Mouse (Mus musculus) neural tube, embryonic 13.5 days (tissue): ENCODE data around the gene Polm. TPM values are rescaled to one million over a fixed set of nuclear protein-coding genes. Genes with fewer than 3 reads are reported as not detected.
"Not testable (repeated sequence)": the region's sequence is repeated elsewhere in the genome, so short reads cannot be mapped to it uniquely, and the experiment has no call there.

Source experiments
- ATAC-seq: fragments of 200-750 bp; cut with Nextera tagmentation; 2 replicates; pipeline ENCODE4 v1.8.0; 2017; ENCODE audit warnings: low read depth, mild to moderate bottlenecking, moderate TSS enrichment, moderate library complexity
- H3K27ac ChIP-seq: fragments of 300-500 bp; sonication (generic); replicated peaks from 2 replicates; pipeline ENCODE4 v1.5.1; 2015; ENCODE audit warnings: moderate library complexity, mild to moderate bottlenecking, inconsistent platforms
- H3K27me3 ChIP-seq: fragments of 300-500 bp; sonication (generic); 2 replicates; pipeline ENCODE4 v1.6.1; 2015; ENCODE audit warnings: mild to moderate bottlenecking, inconsistent platforms
- H3K36me3 ChIP-seq: fragments of 300-500 bp; sonication (generic); 2 replicates; pipeline ENCODE4 v1.6.1; 2015; ENCODE audit warnings: mild to moderate bottlenecking, inconsistent platforms
- H3K4me1 ChIP-seq: fragments of 300-500 bp; sonication (generic); replicated peaks from 2 replicates; pipeline ENCODE4 v1.6.1; 2015; ENCODE audit warnings: inconsistent platforms
- H3K4me2 ChIP-seq: fragments of 300-500 bp; sonication (generic); 2 replicates; pipeline ENCODE4 v1.6.1; 2015; ENCODE audit warnings: inconsistent platforms, mild to moderate bottlenecking, moderate library complexity
- H3K4me3 ChIP-seq: fragments of 300-500 bp; sonication (generic); 2 replicates; pipeline ENCODE4 v1.5.1; 2015; ENCODE audit warnings: mild to moderate bottlenecking, inconsistent platforms
- H3K9ac ChIP-seq: fragments of 300-500 bp; sonication (generic); 2 replicates; pipeline ENCODE4 v1.6.1; 2015; ENCODE audit warnings: moderate library complexity, mild to moderate bottlenecking, inconsistent platforms
- H3K9me3 ChIP-seq: fragments of 300-500 bp; sonication (generic); 2 replicates; pipeline ENCODE4 v1.6.1; 2016; ENCODE audit warnings: inconsistent platforms
- WGBS: fragments of 180-500 bp; shearing (Covaris S2); methylation state at CpG from one replicate; pipeline ENCODE4 v1.1.7; 2015; 5-methylcytosine and 5-hydroxymethylcytosine counted together
- polyA plus RNA-seq: library from polyadenylated mRNA; unstranded; fragments of >200 nt; fragmentation: Nextera tagmentation; extraction: Ambion mirVana; gene quantifications from 2 replicates; pipeline ENCODE4 v1.2.1, GENCODE M21; 2015

Gene Polm
- polyA plus RNA-seq, 1 experiment from 2014 or later: 5.0 TPM

DNA sequence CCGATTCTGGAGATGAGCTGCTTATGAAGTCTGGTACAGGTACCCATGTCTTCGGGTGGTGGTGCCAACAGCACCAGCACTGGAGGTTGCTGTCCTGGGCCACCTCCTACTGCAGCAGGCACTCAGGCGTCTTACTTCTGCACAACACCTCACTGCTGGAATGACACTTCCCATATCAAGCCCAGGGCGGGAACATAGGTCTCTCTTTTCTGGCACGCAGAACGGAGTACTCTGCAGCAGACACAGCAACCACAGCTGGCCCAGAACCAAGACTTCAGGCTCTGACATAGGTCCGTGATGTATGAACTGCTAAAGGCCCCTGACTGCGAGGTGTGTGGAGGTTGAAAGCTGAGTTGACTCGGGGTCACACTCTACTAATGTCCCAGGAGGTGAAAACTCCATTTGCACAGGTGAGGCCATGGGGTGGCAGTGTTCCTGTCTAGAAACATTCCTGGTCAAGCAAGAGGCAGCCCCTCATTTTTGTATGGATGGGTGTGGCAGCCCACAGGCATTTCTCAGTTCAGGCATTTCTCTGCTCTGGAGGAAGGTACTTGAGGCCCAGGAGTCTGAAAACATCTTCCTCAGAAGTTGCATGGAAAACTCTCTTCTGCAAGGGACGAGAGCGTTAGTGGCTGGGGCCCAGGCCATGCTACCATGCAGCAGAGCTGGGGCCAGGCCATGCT, 9.2 kb downstream of the Polm start:
- no peak overlapping the region for H3K4me3 ChIP-seq
- H3K27ac ChIP-seq: no peak overlapping the region
- H3K9ac ChIP-seq: no peak overlapping the region
- ATAC-seq: no peak
- H3K4me2 ChIP-seq: no peak overlapping the region
- H3K36me3 ChIP-seq: peaks cover 42% of the 10 kb centered on the region
- H3K9me3 ChIP-seq: no peaks in the 10 kb centered on the region
- no peaks in the 10 kb centered on the region for H3K4me1 ChIP-seq
- 95% methylated on average over 11 of the region's 11 CpGs for WGBS
- H3K27me3 ChIP-seq: no peaks in the 10 kb centered on the region

DNA sequence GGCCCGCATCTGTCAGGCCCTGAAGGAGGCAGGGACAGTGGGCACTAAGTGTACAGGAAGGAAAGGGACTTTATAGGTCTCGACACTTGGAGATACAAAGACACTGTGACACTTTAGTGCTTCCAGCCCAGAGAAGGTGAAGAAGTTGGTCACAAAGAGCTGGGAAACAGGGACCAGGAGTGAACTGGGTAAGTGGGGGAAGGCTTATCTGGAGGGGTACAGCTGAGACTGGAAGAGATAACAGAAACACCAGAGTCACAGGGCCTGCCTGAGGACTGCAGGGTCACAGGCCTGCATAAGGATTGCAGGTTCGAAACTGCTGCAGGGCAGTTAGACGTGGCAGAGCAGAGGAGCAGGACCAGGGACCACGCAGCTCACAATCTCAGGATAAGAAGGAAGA, 9.9 kb downstream of the Polm start:
- Histone ChIP-seq H3K9ac (no peak overlapping the region), H3K27me3 (no peaks in the 10 kb centered on the region), H3K27ac (no peak overlapping the region), H3K4me2 (no peak overlapping the region), H3K4me3 (no peak overlapping the region), H3K9me3 (no peaks in the 10 kb centered on the region), H3K36me3 (peaks cover 38% of the 10 kb centered on the region), H3K4me1 (no peaks in the 10 kb centered on the region)
- WGBS: 91% methylated on average over 5 of the region's 5 CpGs
- no peak for ATAC-seq

DNA sequence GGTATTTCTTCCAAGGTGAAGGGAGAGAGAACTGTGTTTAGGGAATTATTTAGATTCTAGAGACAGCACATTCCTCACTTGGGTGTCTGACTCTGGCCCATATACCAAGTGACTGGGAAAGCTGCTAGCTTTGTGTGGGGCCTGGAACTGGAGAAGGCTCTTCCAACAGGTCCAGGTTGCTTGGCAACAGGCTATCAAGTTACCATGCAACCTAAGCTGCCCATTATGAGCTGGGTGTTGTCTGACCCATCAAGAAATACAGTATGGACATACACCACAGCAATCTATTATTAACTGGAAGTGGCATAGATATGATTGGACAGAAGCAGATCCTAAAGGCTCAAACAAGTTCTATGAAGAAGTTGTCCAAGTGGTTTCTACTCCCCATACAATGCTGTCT, 12.4 kb downstream of the Polm start:
- ATAC-seq: no peak
- Histone ChIP-seq H3K4me2 (no peak overlapping the region), H3K36me3 (peaks cover 22% of the 10 kb centered on the region), H3K4me3 (no peak overlapping the region), H3K4me1 (no peaks in the 10 kb centered on the region), H3K27me3 (no peaks in the 10 kb centered on the region), H3K27ac (no peak overlapping the region), H3K9me3 (no peaks in the 10 kb centered on the region), H3K9ac (no peak overlapping the region)

DNA sequence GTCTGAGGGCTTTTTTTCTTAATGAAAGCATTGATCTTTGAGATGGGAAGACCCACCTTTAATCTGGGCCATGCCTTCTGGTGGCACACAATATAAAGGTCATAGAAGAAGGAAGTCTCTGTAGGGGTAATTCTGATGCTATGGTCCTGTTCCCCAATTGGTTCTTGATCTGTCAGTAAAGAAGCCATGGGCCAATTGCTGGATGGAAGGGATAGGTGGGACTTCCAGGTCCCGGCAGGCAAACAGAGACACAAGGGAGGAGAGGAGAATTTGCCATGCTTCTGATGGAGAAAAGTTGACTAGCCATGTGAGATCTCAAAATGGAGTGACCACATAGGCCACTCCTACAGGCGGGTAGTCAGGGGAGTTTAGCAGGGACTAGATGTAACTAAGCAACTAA, 18.6 kb downstream of the Polm start:
- Histone ChIP-seq H3K36me3 (no peaks in the 10 kb centered on the region), H3K27ac (no peak overlapping the region), H3K4me1 (no peaks in the 10 kb centered on the region), H3K4me3 (no peak overlapping the region), H3K9me3 (no peaks in the 10 kb centered on the region), H3K27me3 (no peaks in the 10 kb centered on the region), H3K9ac (no peak overlapping the region), H3K4me2 (no peak overlapping the region)
- no peak for ATAC-seq
- WGBS: 77% methylated on average over 2 of the region's 2 CpGs

DNA sequence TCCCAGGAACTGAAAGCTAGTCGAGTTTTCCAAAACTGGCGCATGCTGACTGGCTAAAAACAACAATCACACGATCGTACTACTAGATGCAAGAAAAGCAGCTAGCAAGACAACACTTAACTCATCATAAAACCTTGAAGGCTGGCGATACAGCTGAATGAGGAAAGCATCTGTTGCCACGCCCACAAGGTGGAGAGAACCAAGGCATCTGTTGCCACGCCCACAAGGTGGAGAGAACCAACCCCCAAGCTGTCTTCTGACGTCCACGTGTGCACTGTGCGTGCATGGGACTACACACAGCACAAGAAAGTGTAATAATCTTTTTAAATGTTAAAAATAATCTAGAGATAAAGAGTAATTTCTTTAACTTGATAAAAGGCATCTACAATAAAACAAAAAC, 24.4 kb downstream of the Polm start:
- Histone ChIP-seq H3K36me3 (no peaks in the 10 kb centered on the region), H3K9me3 (no peaks in the 10 kb centered on the region), H3K9ac (no peak overlapping the region), H3K4me2 (no peak overlapping the region), H3K4me3 (no peak overlapping the region), H3K27me3 (no peaks in the 10 kb centered on the region), H3K4me1 (no peaks in the 10 kb centered on the region), H3K27ac (no peak overlapping the region)
- 77% methylated on average over 10 of the region's 10 CpGs for WGBS
- no peak for ATAC-seq

DNA sequence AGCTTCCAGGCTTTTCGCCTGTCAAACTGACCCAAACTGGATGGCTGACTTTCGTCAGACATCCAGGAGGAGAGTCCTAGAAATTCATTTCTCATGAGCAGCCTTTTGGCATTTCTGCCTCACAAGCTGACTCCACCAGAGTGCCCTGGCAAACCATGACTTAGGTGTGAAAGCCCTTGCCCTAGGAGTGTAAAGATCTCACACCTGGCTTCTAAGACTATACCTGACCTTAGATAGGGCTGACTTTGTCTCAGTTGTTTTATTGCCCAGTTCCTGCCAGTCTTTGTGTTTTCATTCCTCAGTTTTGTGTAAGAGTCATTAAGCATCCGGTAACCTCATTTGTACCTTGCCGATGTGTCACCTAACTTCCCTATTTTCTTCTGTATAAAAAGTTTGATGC, 28.3 kb downstream of the Polm start:
- 94% methylated on average over 4 of the region's 4 CpGs for WGBS
- H3K27me3 ChIP-seq, H3K4me2 ChIP-seq, H3K4me3 ChIP-seq, H3K9ac ChIP-seq, H3K27ac ChIP-seq, H3K36me3 ChIP-seq, H3K4me1 ChIP-seq, ATAC-seq, H3K9me3 ChIP-seq: not testable (repeated sequence)

DNA sequence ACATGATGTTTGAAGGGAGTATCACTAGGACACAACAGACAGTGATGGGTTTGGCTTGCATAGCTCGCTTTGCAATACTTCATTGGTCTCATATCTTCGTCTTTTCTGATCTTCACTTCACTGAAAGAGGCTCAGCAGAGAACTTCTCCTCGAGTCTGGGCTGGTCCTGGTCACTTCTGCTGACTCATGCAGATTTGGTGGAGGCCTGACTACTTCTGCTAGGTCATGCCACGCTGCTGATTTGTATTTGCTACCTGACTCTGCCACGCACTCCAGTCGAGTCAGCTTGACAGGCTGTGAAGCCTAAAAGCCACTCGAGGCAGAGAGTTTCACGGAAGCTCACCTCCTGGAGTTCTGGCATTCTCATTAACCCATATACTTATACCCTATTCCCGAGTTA, 29.9 kb downstream of the Polm start:
- H3K27ac ChIP-seq: no peak overlapping the region
- 86% methylated on average over 9 of the region's 9 CpGs for WGBS
- no peak for ATAC-seq
- no peaks in the 10 kb centered on the region for H3K27me3 ChIP-seq
- H3K4me1 ChIP-seq: no peaks in the 10 kb centered on the region
- H3K4me2 ChIP-seq: no peak overlapping the region
- no peaks in the 10 kb centered on the region for H3K36me3 ChIP-seq
- no peak overlapping the region for H3K4me3 ChIP-seq
- H3K9me3 ChIP-seq: no peaks in the 10 kb centered on the region
- no peak overlapping the region for H3K9ac ChIP-seq

DNA sequence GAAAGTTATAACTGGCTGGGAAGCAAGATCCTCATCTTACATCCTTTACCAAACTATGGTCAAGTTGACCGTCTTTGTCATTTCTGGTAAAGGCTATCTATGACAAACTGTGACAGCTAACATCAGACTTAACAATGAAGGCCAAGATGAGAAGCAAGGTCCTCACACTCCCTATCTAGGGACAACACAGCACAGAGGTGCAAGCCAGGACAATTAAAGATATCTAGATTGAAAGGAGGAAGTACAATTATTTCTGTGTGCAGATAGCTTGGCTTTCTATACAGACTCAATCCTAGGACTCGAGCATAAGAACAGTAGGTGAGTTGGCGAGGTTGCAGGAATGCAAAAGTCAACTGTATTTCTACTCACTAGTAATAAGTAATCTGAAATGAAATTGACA, 32.1 kb downstream of the Polm start:
- H3K4me2 ChIP-seq: no peak overlapping the region
- WGBS: 88% methylated on average over 3 of the region's 3 CpGs
- no peak overlapping the region for H3K9ac ChIP-seq
- no peak overlapping the region for H3K4me3 ChIP-seq
- no peaks in the 10 kb centered on the region for H3K27me3 ChIP-seq
- ATAC-seq: no peak
- H3K36me3 ChIP-seq: peaks cover 10% of the 10 kb centered on the region
- H3K9me3 ChIP-seq: no peaks in the 10 kb centered on the region
- no peak overlapping the region for H3K27ac ChIP-seq
- H3K4me1 ChIP-seq: no peaks in the 10 kb centered on the region

DNA sequence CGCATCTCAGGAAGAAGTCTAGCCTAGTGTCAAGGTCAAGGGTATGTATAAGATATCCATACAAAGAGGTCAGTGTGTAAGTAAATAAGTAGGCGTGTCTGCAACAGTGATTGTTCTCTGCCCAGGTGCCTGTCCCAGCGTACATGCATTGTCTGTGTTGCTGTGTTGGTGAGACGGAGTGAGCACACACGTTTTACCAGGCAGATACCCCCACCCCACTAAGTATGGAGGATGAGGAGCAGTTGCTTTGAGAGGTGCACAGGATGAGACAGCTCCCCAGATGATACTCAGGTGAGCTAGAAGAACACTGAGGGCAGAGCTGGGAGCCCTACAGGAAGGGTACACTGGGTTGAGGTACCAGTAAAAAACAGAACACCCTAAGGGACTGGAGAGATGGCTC, 33.6 kb downstream of the Polm start:
- H3K9me3 ChIP-seq: no peaks in the 10 kb centered on the region
- H3K4me3 ChIP-seq: no peak overlapping the region
- no peaks in the 10 kb centered on the region for H3K4me1 ChIP-seq
- H3K27me3 ChIP-seq: no peaks in the 10 kb centered on the region
- no peak overlapping the region for H3K9ac ChIP-seq
- H3K27ac ChIP-seq: no peak overlapping the region
- 0 out of 2 replicates have a peak, but pooled peaks have one; percentile 21 for ATAC-seq
- peaks cover 25% of the 10 kb centered on the region for H3K36me3 ChIP-seq
- 82% methylated on average over 5 of the region's 5 CpGs for WGBS
- no peak overlapping the region for H3K4me2 ChIP-seq

DNA sequence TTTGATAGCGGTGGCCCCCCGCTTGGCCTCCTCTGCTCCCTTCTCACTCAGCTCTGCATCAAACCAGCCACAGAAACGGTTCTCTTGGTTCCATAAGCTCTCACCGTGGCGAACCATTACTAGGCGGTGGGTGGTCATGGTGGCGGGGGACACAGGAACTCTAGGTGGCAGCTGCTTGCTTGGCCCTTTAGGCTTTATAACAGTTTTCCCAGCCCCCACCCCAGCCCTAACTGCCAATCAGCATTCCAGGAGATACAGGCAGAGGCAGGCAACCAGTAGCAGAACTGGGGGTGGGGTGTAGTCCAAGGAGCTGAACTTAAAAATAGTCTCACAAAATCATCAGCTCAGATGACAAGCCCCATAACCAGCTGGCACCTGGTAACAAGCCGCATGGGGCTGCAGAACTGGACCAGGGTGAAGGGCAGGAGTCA, 34.2 kb downstream of the Polm start, which contains the start of gene Pgam2:
Pgam2 (minus strand) TSS at position 183 of the 431 bp plus-strand sequence.
- Histone ChIP-seq H3K4me3 (no peak within 1 kb of the TSS), H3K9me3 (no peaks in the 10 kb centered on the region), H3K4me2 (no peak within 1 kb of the TSS), H3K9ac (no peak within 1 kb of the TSS), H3K36me3 (peaks cover 31% of the 10 kb centered on the region), H3K27me3 (no peaks in the 10 kb centered on the region), H3K27ac (no peak within 1 kb of the TSS), H3K4me1 (no peaks in the 10 kb centered on the region)
- 0 out of 2 replicates have a peak, but pooled peaks have one; percentile 30 for ATAC-seq
- WGBS: 59% methylated on average over 8 of the region's 8 CpGs

DNA sequence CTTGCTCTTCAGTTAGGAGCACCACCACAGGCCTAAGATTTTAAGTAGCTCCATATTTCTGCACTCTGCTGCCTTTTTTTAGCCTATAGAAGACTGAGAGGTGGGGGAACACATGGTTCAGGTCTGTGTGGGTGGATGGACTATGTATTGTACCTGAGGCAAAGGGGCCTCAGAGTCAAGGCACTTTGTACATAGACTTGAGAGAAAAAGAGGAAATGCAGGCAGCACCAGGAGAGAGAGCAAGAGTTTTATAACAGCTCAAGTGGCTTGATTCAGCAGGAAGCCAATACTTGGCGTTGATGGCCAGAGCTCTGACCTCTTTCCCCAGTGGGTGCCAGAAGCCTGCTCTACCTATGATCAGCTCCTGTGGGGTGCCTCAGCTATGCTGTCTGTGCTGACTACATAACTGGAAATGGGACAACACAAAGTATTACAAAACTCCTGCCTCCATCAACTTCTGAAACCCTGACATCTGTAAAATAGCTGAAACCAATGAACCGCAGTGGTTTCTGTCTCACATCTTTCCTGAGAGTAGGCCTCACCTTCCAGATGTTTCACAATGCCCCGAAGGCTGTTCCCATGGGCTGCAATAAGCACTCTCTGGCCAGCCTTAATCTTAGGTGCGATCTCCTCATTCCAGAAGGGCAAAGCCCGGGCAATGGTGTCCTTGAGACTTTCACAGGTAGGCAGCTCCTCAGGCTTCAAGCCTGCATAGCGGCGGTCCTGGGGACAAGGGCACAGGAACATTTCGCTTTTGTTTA, 35.2 kb downstream of the Polm start:
- H3K4me2 ChIP-seq: no peak overlapping the region
- no peaks in the 10 kb centered on the region for H3K4me1 ChIP-seq
- H3K36me3 ChIP-seq: peaks cover 39% of the 10 kb centered on the region
- no peak for ATAC-seq
- WGBS: 74% methylated on average over 8 of the region's 8 CpGs
- no peaks in the 10 kb centered on the region for H3K9me3 ChIP-seq
- H3K9ac ChIP-seq: no peak overlapping the region
- H3K4me3 ChIP-seq: no peak overlapping the region
- no peak overlapping the region for H3K27ac ChIP-seq
- no peaks in the 10 kb centered on the region for H3K27me3 ChIP-seq

DNA sequence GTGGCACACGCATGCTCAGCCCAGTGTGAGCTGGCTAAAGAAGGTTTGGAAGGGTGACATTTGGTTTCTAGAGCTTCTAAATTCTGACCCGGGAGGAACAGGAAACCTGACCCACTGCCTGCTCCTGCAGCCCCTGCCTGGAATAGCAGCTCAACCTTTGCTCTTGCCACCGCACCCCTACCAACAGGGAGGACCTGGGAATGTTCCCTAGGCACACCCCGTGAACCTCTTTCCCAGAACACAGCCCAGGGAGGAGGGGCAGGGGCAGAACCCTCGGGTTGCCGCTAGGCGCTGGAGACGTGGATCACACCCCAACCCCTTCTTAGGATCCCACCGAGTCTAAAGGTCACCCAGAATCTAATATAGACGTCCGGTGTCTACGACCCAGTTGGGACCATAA, 35.8 kb downstream of the Polm start:
- Histone ChIP-seq H3K36me3 (peaks cover 45% of the 10 kb centered on the region), H3K9ac (no peak overlapping the region), H3K27me3 (no peaks in the 10 kb centered on the region), H3K4me1 (no peaks in the 10 kb centered on the region), H3K9me3 (no peaks in the 10 kb centered on the region), H3K4me2 (no peak overlapping the region), H3K27ac (no peak overlapping the region), H3K4me3 (no peak overlapping the region)
- no peak for ATAC-seq
- 63% methylated on average over 12 of the region's 12 CpGs for WGBS

DNA sequence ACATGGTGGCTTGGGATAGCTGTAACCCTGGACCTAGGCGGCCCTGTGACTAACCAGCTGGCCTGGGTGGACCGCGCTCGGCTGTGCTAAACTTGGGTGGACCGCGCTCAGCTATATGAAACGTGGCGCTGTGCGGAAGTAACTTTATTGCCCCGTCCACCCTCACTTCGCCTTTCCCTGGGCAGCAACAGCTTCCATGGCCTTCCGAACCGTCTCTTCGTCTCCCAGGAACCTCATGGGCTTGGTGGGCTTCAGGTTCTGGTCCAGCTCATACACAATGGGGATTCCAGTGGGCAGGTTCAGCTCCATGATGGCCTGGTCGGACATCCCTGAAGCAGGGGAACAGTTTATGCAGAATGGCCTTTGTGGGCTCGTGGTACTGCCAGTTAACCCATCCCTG, 36.3 kb downstream of the Polm start:
- H3K9ac ChIP-seq: no peak overlapping the region
- no peak overlapping the region for H3K4me2 ChIP-seq
- no peaks in the 10 kb centered on the region for H3K4me1 ChIP-seq
- H3K4me3 ChIP-seq: no peak overlapping the region
- WGBS: 92% methylated on average over 16 of the region's 16 CpGs
- ATAC-seq: no peak
- H3K36me3 ChIP-seq: peaks cover 50% of the 10 kb centered on the region
- H3K27me3 ChIP-seq: no peaks in the 10 kb centered on the region
- no peaks in the 10 kb centered on the region for H3K9me3 ChIP-seq
- H3K27ac ChIP-seq: no peak overlapping the region
